Mouse (Mus musculus): ENCODE data around the gene Prokr2.

Prokr2 gene

DNA sequence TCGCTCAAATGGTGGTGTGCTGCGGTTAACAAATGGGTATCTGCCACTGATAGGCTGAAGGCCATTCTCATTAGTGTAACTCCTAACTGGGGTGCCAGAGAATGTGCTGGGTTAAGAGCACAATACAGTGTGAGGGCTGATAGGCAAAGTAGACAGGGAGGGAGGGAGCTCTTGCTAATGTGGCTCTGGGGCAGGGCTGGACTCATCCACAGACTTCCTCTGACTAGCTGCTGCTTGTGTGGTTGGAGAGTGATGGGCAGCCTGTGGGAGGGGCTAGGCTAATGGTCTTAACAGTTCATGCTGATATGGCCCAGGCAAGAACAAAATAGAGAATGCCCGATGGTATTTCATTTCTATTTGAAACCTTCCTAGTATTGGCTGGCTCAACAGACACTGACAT lies 44.0 kb downstream of the Prokr2 start:
- in situ Hi-C loops (cut with MboI; ENCODE audit: low sequenced_read_pairs), result no loop called here

DNA sequence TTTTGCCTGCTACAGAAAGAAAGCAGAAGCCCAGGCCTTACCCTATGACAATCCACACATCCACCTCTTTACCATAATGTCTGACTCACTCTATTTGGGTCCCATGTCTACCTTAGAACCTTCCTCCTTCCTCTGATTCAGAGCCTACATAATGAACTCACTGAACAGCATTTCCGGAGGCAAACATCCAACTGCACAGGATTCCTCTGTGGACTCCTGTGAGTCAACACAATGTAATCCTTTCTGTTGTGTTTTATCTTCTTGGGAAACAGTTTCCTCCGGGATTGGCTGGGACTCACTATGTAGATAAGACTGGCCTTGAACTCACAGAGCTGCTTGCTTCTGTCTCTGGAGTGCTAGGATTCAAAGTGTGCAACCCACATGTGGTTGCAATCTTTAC lies 44.9 kb downstream of the Prokr2 start:
- in situ Hi-C loops (cut with MboI; ENCODE audit: low sequenced_read_pairs), result no loop called here

DNA sequence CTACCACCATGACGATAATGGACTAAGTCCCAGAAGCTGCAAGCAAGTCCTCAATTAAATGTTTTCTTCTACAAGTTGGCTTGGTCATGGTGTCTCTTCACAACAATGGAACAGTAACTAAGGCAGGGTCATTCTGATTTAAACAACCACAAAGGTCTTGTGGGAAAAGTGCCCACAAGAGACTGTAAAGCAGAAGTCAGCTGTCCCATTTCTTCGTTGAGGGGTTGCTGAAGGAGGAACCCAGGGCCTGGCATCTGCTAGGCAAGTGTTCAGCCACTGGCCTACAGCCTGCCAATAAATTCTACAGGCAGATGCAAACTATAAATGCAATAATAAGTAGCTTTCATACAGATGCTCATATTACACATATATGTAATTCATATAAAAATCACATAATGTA lies 48.0 kb downstream of the Prokr2 start:
- in situ Hi-C loops (cut with MboI; ENCODE audit: low sequenced_read_pairs), result no loop called here

DNA sequence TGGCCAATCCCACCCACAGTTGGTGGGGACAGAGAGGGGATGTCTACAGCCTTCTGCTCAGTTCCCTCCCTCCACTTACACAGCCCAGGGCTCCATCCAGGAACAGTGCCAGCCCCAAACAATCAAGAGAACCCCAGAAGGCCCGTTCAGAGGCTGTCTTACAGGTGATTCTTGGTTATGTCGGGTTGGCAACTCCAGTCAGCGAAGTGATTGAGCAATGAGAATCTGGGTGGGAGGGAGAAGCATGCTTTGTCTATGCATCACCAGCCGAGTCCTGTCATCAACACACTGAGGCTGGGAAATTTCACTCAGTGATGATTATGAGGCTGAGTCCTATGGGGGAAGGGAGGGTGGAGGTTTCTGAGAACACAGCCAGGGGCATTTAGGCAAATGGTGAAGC lies 61.7 kb downstream of the Prokr2 start:
- in situ Hi-C loops (cut with MboI; ENCODE audit: low sequenced_read_pairs), result loop anchor here (10.0 to 25.0 kb wide), 2 partner anchors 161 to 389 kb away; no protein-coding TSS in a partner anchor

DNA sequence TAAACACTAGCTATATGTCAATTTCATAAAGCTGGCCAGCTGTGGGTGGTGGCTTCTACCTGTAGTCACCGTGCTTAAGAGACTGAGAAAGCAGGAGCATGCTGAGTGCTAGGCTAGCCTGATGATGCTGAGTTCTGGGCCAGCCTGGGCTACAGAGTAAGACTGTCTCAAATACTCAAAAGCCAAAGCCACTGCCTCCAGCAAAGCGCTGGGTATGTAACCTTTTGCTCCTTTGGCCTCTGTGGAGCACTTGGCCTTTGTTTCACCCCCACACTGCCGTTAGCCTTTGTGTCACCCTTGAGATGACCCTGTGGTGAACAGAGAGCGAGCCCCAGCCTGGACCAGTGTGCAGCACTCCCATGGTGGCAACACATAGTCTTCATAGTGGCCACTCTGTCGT lies 64.7 kb downstream of the Prokr2 start:
- in situ Hi-C loops (cut with MboI; ENCODE audit: low sequenced_read_pairs), result loop anchor here (10.0 to 25.0 kb wide), 2 partner anchors 164 to 392 kb away; no protein-coding TSS in a partner anchor

DNA sequence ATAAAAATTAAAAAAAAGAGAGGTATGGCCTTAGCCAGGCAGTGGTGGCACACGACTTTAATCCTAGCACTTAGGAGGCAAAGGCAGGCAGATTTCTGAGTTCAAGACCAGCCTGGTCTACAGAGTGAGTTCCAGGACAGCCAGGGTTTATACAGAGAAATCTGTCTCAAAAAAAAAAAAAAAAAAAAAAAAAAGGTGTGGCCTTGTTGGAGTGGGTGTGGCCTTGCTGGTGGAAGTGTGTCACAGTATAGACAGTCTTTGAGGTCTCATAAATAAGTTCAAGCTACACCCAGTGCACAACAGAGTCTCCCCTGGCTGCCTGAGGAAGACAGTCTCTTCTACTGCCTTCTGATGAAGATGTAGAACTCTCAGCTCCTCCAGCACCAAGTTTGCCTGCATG lies 68.1 kb downstream of the Prokr2 start:
- in situ Hi-C loops (cut with MboI; ENCODE audit: low sequenced_read_pairs), result loop anchor here (25.0 kb wide), 1 partner anchor 395 kb away; no protein-coding TSS in a partner anchor

DNA sequence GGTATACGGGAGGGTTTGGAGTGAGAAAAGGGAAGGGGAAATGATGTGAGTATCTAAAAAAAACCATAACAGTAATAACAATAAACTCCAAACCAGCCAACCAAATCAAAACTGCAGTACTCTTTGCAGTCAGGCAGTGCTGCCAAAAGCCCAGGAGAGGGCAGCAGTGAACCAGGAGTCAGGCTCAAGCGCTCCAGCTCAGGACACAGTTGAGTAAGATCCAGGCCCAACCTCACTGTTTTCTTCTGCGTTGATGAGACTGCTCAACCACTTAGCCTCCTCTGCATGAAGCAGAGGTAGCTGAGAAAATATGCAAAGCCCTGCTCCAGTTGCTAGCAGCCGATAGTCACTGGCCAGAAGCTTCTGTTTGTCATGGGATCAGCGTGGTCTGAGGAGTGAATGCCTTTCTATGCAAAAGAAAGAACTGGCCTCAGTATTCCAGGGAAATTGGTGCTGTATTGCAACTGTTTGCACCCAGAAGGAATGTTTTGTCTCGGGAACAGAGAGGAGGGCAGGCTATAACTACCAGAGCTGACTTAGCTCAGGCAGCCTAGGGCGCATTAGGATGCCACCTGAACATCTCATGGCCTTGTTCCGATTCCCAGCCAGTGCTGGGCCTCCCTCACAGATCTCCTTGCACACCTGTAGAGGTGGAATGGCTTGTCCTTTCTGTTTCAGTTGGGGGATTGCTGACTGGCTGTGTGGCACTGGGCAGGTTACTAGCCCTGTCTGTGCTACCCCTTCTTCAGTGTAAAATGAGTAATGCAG lies 69.0 kb downstream of the Prokr2 start:
- in situ Hi-C loops (cut with MboI; ENCODE audit: low sequenced_read_pairs), result loop anchor here (25.0 kb wide), 1 partner anchor 396 kb away; no protein-coding TSS in a partner anchor

DNA sequence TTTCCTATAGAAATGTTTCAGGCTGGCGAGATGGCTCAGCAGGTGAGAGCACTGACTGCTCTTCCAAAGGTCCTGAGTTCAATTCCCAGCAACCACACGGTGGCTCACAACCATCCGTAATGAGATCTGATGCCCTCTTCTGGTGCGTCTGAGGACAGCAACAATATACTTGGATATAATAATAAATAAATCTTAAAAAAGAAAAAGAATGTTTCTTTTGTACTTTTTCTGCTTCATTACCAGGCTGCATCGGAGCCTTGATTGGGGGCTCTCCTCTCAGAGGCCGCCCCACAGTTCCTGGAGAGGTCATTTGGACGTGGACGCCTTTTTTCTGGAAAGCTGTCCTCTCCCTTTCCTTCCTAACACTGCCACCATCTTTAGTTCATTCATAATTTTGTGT lies 71.2 kb downstream of the Prokr2 start:
- in situ Hi-C loops (cut with MboI; ENCODE audit: low sequenced_read_pairs), result loop anchor here (25.0 kb wide), 1 partner anchor 398 kb away; no protein-coding TSS in a partner anchor

DNA sequence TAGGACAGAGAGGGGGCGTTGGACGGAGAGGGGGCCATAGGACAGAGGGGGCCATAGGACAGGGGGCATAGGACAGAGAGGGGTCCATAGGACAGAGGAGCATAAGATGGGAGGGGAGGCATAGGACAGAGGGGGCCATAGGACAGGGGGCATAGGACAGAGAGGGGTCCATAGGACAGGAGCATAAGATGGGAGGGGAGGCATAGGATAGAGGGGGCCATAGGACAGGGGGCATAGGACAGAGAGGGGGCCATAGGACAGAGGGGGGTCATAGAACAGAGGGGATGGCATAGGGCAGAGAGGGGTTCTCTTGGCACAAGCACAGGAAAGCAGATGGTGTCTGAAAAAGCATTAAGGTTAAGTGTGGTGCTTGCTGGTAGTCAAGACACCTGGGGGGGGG lies 71.7 kb downstream of the Prokr2 start:
- in situ Hi-C loops (cut with MboI; ENCODE audit: low sequenced_read_pairs), result loop anchor here (25.0 kb wide), 1 partner anchor 399 kb away; no protein-coding TSS in a partner anchor

DNA sequence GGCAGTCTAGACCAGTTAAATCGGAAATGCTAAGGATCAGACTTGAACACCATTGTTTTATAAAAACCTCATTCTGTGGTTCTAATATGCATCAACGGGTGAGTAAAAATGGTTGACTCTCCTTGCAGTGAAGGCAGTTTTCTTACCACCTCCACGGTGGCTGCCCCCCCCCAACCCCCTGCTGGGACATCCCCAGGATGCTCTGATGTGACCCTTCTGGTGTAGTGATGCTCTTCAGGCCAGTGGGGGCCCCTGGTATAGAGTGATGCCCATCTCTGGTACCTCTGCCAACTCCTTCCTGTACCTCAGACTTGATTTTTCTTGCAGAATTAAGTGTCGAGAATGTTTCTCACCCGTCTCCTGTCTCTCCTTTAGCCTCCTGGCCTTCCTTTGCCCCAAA lies 72.6 kb downstream of the Prokr2 start:
- in situ Hi-C loops (cut with MboI; ENCODE audit: low sequenced_read_pairs), result loop anchor here (25.0 kb wide), 1 partner anchor 400 kb away; no protein-coding TSS in a partner anchor

DNA sequence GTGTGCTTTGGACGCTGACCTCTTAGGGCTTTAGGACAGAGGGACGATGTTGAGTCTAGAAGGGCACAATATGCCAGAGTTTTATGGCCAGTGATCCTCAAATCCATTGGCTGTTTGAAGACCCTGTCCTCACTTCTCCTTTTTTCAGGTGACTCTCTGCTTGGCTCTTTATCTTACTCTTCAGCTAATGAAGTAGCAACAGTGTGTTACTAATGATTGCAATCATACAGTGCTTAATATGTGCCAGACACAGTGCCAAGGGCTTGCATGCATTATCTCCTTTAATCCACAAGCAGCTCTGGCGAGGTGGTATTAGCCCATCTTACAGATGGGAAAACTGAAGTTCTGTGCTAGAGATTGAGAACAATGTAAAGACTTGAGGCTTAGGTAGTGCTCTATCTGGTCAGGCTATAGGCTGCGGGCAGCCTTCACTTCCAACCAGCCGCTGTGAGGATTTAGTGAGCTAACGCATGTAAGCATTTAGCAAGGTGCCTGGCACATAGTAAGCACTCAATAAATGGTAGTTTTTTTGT lies 75.8 kb downstream of the Prokr2 start:
- in situ Hi-C loops (cut with MboI; ENCODE audit: low sequenced_read_pairs), result loop anchor here (10.0 to 25.0 kb wide), 2 partner anchors 185 to 403 kb away; no protein-coding TSS in a partner anchor

DNA sequence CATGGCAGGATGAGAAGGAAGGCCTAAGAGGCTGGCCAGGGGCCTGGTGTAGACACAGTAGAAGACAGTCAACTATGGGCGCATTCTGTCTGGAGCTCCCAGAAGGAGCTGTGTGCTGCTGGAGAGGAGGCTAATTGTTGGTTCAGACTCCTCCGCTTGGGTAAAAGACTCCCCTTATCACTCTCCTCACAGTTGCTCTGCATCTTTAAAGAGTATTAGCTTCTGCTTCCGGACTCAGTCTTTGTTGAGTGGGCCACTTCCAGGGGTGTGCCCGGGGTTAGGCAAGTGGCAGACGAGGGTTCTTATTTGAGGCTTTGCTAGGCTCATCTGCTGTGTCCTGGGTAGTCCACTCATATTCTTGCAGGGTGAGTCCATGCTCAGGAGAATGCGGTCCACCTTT lies 76.4 kb downstream of the Prokr2 start:
- in situ Hi-C loops (cut with MboI; ENCODE audit: low sequenced_read_pairs), result loop anchor here (10.0 to 25.0 kb wide), 2 partner anchors 186 to 403 kb away; no protein-coding TSS in a partner anchor

DNA sequence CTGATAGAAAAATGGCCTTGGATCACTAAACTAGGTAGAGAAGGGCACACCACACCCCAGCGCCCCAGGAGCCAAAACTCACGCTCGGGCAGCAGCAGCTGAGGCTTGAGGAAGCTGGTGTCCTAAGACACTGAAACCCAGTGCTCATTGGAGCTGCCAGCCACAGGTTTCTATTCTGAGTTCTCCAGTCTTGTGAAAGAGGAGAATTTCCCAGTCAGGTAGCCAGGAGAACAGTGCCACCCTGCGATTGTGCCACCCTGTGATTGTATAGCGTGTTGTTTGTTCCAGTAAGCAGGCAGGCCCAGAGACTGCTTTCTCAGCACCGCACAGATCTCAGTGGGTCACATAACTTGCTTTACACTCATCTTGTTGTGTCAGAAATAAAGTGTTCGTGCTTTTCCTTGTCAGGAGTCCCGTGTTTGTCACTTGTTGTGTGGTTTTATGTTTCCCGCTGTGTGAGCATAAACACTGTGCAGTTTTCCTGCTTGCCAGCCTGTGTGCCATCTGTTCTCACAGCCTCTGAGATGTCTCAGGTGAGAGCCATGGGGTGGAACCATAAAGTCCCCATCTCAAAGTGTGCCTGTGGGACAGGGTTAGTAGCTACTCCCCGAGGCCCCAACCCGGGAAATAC lies 77.9 kb downstream of the Prokr2 start:
- in situ Hi-C loops (cut with MboI; ENCODE audit: low sequenced_read_pairs), result loop anchor here (10.0 to 25.0 kb wide), 2 partner anchors 187 to 405 kb away; no protein-coding TSS in a partner anchor

DNA sequence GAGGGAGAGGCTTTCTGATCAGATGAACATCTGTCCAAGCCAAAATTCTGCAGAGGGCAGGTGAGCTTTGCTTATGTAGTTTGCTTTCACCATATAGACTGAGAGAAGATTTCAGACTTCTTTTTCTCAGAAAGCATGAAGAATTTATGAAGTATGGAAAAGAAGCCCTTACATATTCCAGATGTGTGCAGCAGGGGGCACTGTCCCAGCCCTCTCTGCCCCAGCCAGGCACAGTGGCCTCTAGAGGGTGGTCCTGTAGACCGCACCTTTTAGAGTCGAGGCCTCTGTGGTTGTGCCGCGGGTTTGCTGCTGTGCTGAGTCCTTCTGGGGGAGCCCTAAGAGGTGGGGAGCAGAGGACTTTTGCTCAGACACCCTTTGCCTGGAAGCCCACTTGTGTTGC lies 79.3 kb downstream of the Prokr2 start:
- in situ Hi-C loops (cut with MboI; ENCODE audit: low sequenced_read_pairs), result loop anchor here (10.0 to 25.0 kb wide), 2 partner anchors 189 to 406 kb away; no protein-coding TSS in a partner anchor

DNA sequence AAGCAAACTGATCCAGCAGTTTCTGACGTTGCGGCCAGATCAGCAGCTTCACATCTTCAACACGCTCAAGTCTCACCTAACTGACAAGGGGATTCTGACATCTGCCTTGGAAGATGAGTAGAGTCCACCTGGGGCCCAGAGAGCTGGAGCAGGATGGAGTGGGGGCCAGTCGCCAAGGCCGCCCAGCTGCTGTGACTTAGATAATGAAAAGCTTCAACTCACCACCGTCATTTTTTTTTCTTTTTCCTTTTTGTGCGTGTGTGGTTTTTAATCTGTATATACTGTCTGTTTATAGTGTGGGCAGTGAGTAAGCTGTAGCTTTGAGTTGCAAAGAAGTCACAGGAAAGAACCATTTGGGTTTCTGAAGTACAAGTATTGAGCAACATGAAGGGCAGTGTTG lies 80.1 kb downstream of the Prokr2 start:
- in situ Hi-C loops (cut with MboI; ENCODE audit: low sequenced_read_pairs), result loop anchor here (10.0 to 25.0 kb wide), 2 partner anchors 190 to 407 kb away; no protein-coding TSS in a partner anchor

DNA sequence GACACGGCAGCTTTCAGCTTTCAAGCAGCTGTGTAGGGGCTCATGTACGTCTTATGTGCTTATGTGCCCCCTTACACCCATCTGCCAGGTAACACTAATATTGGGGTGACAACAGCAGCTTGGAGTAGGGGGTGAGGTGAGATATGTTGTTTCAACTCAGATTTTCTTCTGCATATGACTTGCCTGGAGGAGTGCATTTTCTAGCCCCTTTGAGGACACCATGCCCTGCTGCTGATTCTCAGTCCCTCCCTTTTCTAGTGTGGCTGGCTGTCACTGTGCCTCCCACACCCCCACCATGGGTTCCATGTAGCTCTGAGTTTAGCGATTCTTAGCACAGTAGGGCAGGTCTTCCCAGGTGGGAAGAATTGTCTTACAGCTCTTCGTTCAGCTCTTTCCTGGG lies 83.8 kb downstream of the Prokr2 start:
- in situ Hi-C loops (cut with MboI; ENCODE audit: low sequenced_read_pairs), result loop anchor here (10.0 to 25.0 kb wide), 2 partner anchors 193 to 411 kb away; no protein-coding TSS in a partner anchor

DNA sequence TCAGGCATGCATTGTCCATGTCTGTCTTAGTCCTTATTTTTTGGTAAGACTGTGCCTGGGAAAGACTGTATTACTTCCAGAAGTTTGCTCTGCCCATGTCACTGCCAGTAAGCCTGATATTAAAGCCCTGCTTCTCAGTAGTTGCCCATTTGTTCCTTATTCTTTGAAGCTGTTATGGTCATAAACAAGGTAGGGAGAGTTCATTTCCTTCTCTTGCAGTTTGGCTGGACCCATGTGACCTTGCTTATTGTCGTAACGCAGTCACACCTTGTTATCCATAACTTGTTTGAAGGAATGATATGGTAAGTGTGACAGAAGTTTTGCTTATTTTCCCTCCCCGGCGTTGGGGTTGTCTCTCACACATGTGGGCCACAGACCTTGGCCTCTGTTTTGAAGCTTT lies 87.0 kb downstream of the Prokr2 start:
- in situ Hi-C loops (cut with MboI; ENCODE audit: low sequenced_read_pairs), result no loop called here

DNA sequence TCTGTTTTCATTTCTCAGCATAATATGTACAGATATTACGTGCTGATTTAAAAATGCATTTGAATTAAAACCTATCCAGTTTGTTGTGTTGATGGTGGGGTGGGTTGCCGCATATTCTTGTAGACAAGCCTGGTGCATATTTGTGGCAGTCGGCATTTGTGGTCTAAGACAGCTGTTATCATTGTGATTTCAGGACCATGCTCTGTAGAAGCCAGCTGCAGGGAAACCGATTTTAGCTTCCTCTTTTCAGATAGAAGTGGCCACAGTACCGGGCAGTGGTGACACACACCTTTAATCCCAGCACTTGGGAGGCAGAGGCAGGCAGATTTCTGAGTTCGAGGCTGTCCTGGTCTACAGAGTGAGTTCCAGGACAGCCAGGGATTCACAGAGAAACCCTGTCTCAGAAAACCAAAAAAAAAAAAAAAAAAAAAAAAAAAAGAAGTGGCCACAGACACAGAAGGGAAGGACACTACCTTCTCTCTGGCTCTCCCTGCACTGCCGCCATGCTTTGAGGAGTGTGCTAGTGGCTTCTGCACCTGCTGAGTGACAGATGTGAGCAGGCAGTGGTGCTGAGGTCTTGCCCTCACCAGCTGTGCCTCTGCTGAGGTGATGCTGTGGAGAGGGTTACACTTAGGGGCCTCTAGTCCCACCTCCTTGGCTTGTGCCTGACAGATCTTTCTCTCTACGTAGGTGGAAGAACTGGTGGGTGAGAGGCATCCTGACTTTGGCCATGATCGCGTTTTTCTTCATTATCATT lies 91.4 kb downstream of the Prokr2 start:
- in situ Hi-C loops (cut with MboI; ENCODE audit: low sequenced_read_pairs), result no loop called here

DNA sequence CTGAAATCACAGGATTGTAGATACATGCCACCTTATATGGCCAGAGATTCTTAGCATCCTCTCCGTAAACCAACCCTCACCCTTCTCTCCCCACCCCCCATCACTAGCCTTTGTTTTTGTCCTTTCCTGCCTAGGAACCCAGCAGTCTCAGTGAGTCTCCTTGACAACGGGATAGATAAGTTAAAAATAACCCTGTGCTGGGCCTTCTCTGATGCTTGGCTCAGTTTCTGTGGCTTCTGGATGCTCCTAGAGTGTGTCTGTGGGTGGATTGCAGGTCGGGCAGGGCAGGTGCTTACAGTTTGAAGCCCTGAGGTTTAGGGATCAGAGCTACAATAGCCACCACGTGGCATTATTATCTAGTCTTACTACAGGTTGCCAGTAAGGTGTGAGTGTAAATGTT lies 93.2 kb downstream of the Prokr2 start:
- in situ Hi-C loops (cut with MboI; ENCODE audit: low sequenced_read_pairs), result no loop called here

DNA sequence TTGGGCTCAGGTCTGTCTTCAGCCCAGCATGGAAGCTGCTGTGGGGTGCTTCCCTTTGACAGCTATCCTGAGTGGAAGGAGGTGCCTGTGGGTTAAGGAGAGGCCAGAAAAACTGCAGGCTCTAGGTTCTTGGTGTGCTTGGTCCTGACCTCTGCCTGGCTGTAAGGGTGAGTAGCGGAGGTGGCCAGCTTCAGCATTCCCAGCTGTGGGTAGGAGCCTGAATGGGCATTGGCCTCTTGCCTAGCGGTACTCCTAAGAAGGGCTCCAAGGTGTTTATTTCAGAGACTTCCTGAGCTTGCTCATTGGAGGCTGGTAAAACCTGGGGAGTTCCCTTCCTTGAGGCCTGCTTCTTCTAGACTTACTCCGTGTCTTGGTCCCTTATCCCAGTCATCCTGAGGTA lies 94.0 kb downstream of the Prokr2 start:
- in situ Hi-C loops (cut with MboI; ENCODE audit: low sequenced_read_pairs), result no loop called here

DNA sequence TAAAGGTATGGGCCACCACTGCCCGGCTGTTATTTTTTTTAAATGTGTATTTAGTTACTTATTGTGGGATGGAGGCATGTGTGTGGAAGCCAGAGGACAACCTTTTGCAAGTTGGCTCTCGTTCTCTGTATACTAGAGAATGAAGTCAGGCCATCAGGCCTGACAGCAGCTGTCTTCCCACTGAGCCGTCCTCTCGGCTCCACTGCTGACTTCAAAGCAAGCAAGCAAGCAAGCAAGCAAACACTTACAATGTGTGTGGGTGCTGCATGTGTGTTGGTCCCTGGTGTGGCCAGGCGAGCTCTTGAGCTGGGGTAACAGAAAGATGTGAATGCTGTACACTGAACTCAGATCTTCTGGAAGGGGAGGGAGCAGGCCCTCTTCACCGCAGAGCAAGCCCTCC lies 94.4 kb downstream of the Prokr2 start:
- in situ Hi-C loops (cut with MboI; ENCODE audit: low sequenced_read_pairs), result no loop called here
